Mouse (Mus musculus): ENCODE results near the gene Pnliprp2. TPM values are rescaled to one million over a fixed set of nuclear protein-coding genes. Genes with fewer than 3 reads are reported as not detected.

Gene Pnliprp2
- polyA plus RNA-seq, 1 experiment from 2014 or later = 2.0 TPM

- ATAC-seq (ENCODE audit: low read depth) = no peak
- H3K9ac ChIP-seq (ENCODE audit: low read depth, low read length) = no peak overlapping the region
- no peaks in the 10 kb centered on the region for H3K36me3 ChIP-seq (ENCODE audit: control insufficient read depth, insufficient read depth)
- H3K4me1 ChIP-seq (ENCODE audit: control insufficient read depth, low read depth, low read length) = no peaks in the 10 kb centered on the region
- no peak overlapping the region for H3K27ac ChIP-seq (ENCODE audit: low read length)
- H3K4me3 ChIP-seq (ENCODE audit: low read depth, low read length) = no peak overlapping the region
- no peak overlapping the region for H3K4me2 ChIP-seq (ENCODE audit: low read depth, low read length)
- no peaks in the 10 kb centered on the region for H3K27me3 ChIP-seq (ENCODE audit: control insufficient read depth, insufficient read depth, low read depth, low read length)
- H3K9me3 ChIP-seq (replicated peaks; ENCODE audit: control insufficient read depth, low read length) = no peaks in the 10 kb centered on the region
- WGBS (ENCODE audit: insufficient replicate concordance) = 50% methylated on average over 5 of the region's 5 CpGs
Measured at GRCm38 (mm10) chr19:58810536-58810935, 51.0 kb downstream of the Pnliprp2 start.

DNA sequence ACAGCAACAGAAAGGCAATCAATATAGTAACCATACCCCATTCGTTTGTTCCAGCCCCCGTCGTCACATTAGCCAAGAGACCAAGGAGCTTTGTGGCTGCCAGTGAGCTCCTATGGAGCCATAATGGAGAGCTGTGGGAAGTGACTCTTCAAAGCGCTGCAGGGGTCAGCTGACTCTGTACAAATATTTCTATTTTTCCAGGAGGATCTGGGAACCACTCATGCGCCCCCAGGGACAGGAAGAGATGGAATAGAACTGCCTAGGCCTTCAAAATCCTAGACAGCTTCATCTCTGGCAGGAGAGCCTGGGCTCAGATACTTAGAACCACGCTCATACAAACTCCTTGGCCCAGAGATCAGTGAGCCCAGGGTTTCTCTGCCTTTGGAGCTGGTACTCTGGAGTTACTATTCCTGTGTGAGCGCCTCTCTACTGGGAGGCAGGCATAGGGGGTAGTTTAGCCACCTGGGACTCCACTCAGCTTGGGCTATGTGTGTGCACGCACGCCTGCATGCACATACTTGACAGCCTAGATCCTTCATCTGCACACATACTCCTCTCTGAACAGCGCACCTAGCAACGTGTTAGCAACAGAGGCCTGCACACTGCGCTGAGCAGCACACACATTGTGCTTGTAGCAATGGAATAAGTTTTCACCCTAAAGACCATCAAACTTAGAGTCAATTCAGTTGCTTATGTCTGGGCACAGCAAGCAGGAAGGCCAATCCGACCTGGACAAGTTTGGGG lies 55.8 kb downstream of the Pnliprp2 start:
- H3K9me3 ChIP-seq (replicated peaks; ENCODE audit: control insufficient read depth, low read length) = no peaks in the 10 kb centered on the region
- H3K36me3 ChIP-seq (ENCODE audit: control insufficient read depth, insufficient read depth) = no peaks in the 10 kb centered on the region
- no peak overlapping the region for H3K27ac ChIP-seq (ENCODE audit: low read length)
- no peak overlapping the region for H3K4me3 ChIP-seq (ENCODE audit: low read depth, low read length)
- no peak overlapping the region for H3K9ac ChIP-seq (ENCODE audit: low read depth, low read length)
- no peaks in the 10 kb centered on the region for H3K4me1 ChIP-seq (ENCODE audit: control insufficient read depth, low read depth, low read length)
- no peaks in the 10 kb centered on the region for H3K27me3 ChIP-seq (ENCODE audit: control insufficient read depth, insufficient read depth, low read depth, low read length)
- H3K4me2 ChIP-seq (ENCODE audit: low read depth, low read length) = no peak overlapping the region
- no peak for ATAC-seq (ENCODE audit: low read depth)
- WGBS (ENCODE audit: insufficient replicate concordance) = 63% methylated on average over 13 of the region's 13 CpGs

DNA sequence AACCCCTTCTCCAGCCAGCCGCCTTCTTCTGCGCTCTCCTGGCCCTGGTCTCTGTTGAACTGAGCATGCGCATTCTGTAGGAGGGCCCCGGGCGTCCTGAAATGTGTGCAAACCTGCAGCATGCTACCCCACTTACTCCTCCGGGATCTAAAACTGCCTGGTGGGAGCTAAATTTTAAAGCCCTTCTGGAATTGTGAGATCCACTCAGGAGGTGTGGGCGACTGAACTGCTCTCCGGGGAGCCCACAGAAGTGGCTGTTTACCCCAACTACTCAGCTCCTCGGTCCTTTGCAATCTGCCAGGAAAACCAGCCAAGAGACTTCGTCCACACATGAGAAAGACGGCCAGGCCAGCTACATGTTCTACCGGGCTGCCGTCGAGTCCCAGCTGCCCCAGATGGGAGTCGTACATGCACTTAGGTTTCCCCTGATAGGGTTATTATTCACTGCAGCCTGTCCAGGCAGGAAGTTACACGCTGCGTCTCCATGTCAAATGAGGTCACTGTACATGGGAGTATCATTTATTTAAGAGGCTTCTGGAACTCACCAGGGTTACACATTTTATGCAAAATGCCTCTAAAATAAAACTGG lies 57.0 kb downstream of the Pnliprp2 start:
- Histone ChIP-seq H3K9ac (ENCODE audit: low read depth, low read length) (no peak overlapping the region), H3K4me3 (ENCODE audit: low read depth, low read length) (no peak overlapping the region), H3K4me2 (ENCODE audit: low read depth, low read length) (no peak overlapping the region), H3K9me3 (replicated peaks; ENCODE audit: control insufficient read depth, low read length) (no peaks in the 10 kb centered on the region), H3K27ac (ENCODE audit: low read length) (no peak overlapping the region), H3K4me1 (ENCODE audit: control insufficient read depth, low read depth, low read length) (no peaks in the 10 kb centered on the region), H3K36me3 (ENCODE audit: control insufficient read depth, insufficient read depth) (no peaks in the 10 kb centered on the region), H3K27me3 (ENCODE audit: control insufficient read depth, insufficient read depth, low read depth, low read length) (no peaks in the 10 kb centered on the region)
- no peak for ATAC-seq (ENCODE audit: low read depth)
- 68% methylated on average over 17 of the region's 17 CpGs for WGBS (ENCODE audit: insufficient replicate concordance)

DNA sequence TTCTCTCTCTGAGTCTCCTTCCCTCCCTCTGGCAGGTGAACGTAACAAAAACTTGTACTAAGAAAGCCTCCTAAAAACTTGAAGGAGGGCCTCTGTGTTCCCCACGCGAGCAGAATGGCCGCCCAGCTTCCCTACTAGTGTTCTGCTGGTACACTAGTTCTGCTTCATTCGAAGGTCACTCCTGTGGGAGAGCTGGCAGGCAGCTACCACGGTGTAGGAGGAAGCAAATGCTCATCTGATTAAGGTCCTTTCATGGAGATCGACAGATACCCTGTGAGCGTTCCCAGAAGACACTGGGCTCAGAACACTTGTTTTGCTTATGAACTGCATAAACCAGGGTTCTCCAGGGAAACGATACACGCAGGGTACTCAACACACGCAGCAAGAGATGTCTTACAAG lies 57.9 kb downstream of the Pnliprp2 start:
- H3K4me1 ChIP-seq (ENCODE audit: control insufficient read depth, low read depth, low read length) = no peaks in the 10 kb centered on the region
- H3K27me3 ChIP-seq (ENCODE audit: control insufficient read depth, insufficient read depth, low read depth, low read length) = no peaks in the 10 kb centered on the region
- H3K9ac ChIP-seq (ENCODE audit: low read depth, low read length) = no peak overlapping the region
- no peak overlapping the region for H3K27ac ChIP-seq (ENCODE audit: low read length)
- ATAC-seq (ENCODE audit: low read depth) = no peak
- no peaks in the 10 kb centered on the region for H3K9me3 ChIP-seq (replicated peaks; ENCODE audit: control insufficient read depth, low read length)
- 63% methylated on average over 11 of the region's 11 CpGs for WGBS (ENCODE audit: insufficient replicate concordance)
- H3K4me3 ChIP-seq (ENCODE audit: low read depth, low read length) = no peak overlapping the region
- no peaks in the 10 kb centered on the region for H3K36me3 ChIP-seq (ENCODE audit: control insufficient read depth, insufficient read depth)
- no peak overlapping the region for H3K4me2 ChIP-seq (ENCODE audit: low read depth, low read length)

DNA sequence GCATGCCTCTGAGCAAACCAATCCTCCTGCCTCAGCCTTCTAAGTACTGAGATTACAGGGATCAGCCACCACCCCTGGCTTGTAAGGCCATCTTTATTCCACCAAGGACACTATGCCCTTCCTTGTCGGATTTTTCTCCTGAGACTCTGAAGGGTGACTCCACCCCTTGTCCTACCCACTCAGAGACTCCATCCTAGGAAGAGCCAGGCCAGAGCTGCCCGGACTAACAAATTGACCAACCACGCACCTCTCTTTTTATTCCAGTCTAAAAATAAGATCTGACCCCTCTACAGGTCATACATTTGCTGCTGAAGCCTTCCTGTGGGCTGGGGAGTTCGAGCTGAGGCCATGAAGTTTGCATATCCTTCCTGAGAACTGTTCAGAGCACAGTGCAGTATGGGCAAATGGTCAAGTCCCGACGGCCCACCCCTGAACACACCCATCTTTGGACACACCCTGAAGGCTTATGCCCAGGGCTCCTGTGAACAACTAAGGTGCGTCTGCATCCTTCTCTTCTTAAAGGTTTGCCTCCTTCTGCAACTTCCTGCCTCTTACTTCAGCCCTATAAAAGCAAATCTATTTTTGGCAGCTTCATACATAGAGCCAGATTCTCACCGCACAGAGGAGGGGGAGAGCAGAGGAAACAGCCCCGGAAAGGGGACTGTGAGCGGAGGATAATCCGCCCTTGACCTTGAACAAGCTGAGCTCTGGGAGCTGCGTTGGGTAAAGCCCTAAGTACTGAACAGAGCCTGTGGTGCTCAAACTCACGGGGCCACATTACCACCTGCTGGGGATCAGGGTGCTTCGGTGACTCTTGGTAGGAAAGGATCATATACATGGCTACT lies 59.3 kb downstream of the Pnliprp2 start:
- no peak overlapping the region for H3K27ac ChIP-seq (ENCODE audit: low read length)
- no peaks in the 10 kb centered on the region for H3K36me3 ChIP-seq (ENCODE audit: control insufficient read depth, insufficient read depth)
- H3K4me3 ChIP-seq (ENCODE audit: low read depth, low read length) = no peak overlapping the region
- no peaks in the 10 kb centered on the region for H3K27me3 ChIP-seq (ENCODE audit: control insufficient read depth, insufficient read depth, low read depth, low read length)
- 44% methylated on average over 14 of the region's 14 CpGs for WGBS (ENCODE audit: insufficient replicate concordance)
- ATAC-seq (ENCODE audit: low read depth) = no peak
- H3K4me1 ChIP-seq (ENCODE audit: control insufficient read depth, low read depth, low read length) = no peaks in the 10 kb centered on the region
- no peaks in the 10 kb centered on the region for H3K9me3 ChIP-seq (replicated peaks; ENCODE audit: control insufficient read depth, low read length)
- H3K4me2 ChIP-seq (ENCODE audit: low read depth, low read length) = no peak overlapping the region
- H3K9ac ChIP-seq (ENCODE audit: low read depth, low read length) = no peak overlapping the region

DNA sequence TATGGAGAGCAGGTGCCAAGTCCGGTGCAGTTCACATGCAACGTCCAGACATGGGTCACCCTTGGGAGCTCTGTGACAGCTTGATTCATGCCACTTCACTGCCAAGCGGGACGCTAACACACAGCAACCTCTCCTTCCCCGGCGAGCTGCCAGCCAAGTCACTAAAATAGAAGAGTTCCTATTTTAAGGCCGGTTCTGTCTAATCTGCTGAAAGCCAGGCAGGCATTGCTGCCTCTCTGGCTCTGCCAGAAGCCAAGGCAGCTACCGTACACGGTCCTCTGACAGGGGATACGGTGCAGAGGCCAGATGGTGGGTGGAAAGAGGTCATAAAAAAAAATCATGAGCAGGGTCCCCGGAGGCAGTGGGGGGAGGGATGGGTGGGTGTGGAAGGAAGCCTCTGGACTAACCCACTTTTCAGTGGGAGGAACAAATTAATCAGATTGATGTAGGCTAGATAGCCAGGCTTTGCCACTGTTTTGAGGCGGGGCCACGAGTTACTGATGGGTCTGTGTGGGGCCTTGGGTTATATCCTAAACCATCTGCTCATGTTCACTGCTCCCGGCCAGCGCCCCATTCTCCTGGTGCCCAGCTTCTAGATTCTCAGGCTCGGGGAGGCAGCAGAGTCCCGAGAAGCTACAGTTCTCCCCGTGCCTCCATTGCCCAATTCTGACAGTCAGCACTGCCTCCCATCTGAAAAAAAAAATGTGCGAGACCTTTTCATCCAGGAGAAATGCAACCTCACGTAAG lies 63.1 kb downstream of the Pnliprp2 start:
- no peak overlapping the region for H3K4me3 ChIP-seq (ENCODE audit: low read depth, low read length)
- no peak overlapping the region for H3K27ac ChIP-seq (ENCODE audit: low read length)
- H3K4me2 ChIP-seq (ENCODE audit: low read depth, low read length) = no peak overlapping the region
- 66% methylated on average over 20 of the region's 20 CpGs for WGBS (ENCODE audit: insufficient replicate concordance)
- no peaks in the 10 kb centered on the region for H3K36me3 ChIP-seq (ENCODE audit: control insufficient read depth, insufficient read depth)
- H3K9me3 ChIP-seq (replicated peaks; ENCODE audit: control insufficient read depth, low read length) = no peaks in the 10 kb centered on the region
- no peaks in the 10 kb centered on the region for H3K27me3 ChIP-seq (ENCODE audit: control insufficient read depth, insufficient read depth, low read depth, low read length)
- H3K4me1 ChIP-seq (ENCODE audit: control insufficient read depth, low read depth, low read length) = no peaks in the 10 kb centered on the region
- no peak overlapping the region for H3K9ac ChIP-seq (ENCODE audit: low read depth, low read length)
- no peak for ATAC-seq (ENCODE audit: low read depth)

DNA sequence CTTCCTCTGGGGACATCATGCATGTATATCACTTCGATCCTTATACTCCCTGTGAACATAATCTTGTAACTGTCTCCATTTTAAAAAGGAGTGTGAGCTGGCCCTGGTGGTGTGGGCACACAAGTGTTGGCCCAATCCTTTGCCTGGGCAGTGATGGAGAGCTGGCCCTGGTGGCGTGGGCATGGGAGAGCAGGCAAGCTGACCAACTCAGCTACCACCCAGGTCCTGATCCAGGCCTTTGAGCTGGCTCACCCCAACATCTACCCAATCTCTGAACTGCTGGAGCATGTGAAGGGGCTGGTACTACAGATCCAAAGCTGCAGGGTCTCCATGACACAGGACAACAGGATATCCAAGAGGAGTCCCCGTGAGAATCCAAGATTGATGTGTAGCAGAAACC lies 63.8 kb downstream of the Pnliprp2 start:
- WGBS (ENCODE audit: insufficient replicate concordance) = 57% methylated on average over 3 of the region's 3 CpGs

GRCm38 (mm10) chr19:58824316-58824715 lies 64.8 kb downstream of the Pnliprp2 start:
- 37% methylated on average over 1 of the region's 1 CpGs for WGBS (ENCODE audit: insufficient replicate concordance)
- no peak for ATAC-seq (ENCODE audit: low read depth)
- no peaks in the 10 kb centered on the region for H3K36me3 ChIP-seq (ENCODE audit: control insufficient read depth, insufficient read depth)

More for the DNA sequence above, 63.8 kb downstream of the Pnliprp2 start:
- no peaks in the 10 kb centered on the region for H3K4me1 ChIP-seq (ENCODE audit: control insufficient read depth, low read depth, low read length)
- no peak overlapping the region for H3K4me2 ChIP-seq (ENCODE audit: low read depth, low read length)
- H3K27me3 ChIP-seq (ENCODE audit: control insufficient read depth, insufficient read depth, low read depth, low read length) = no peaks in the 10 kb centered on the region
- no peak for ATAC-seq (ENCODE audit: low read depth)
- no peak overlapping the region for H3K4me3 ChIP-seq (ENCODE audit: low read depth, low read length)
- no peaks in the 10 kb centered on the region for H3K9me3 ChIP-seq (replicated peaks; ENCODE audit: control insufficient read depth, low read length)
- no peak overlapping the region for H3K27ac ChIP-seq (ENCODE audit: low read length)
- H3K9ac ChIP-seq (ENCODE audit: low read depth, low read length) = no peak overlapping the region
- no peaks in the 10 kb centered on the region for H3K36me3 ChIP-seq (ENCODE audit: control insufficient read depth, insufficient read depth)

More at GRCm38 (mm10) chr19:58824316-58824715, 64.8 kb downstream of the Pnliprp2 start:
- H3K4me3 ChIP-seq (ENCODE audit: low read depth, low read length) = no peak overlapping the region
- no peak overlapping the region for H3K27ac ChIP-seq (ENCODE audit: low read length)
- no peak overlapping the region for H3K4me2 ChIP-seq (ENCODE audit: low read depth, low read length)
- H3K27me3 ChIP-seq (ENCODE audit: control insufficient read depth, insufficient read depth, low read depth, low read length) = no peaks in the 10 kb centered on the region
- no peak overlapping the region for H3K9ac ChIP-seq (ENCODE audit: low read depth, low read length)
- H3K9me3 ChIP-seq (replicated peaks; ENCODE audit: control insufficient read depth, low read length) = no peaks in the 10 kb centered on the region
- no peaks in the 10 kb centered on the region for H3K4me1 ChIP-seq (ENCODE audit: control insufficient read depth, low read depth, low read length)
